Mouse (Mus musculus) ES-Bruce4 (cell line): Measurements from ENCODE around the gene Tspan9. TPM values are rescaled to one million over a fixed set of nuclear protein-coding genes. Genes with fewer than 3 reads are reported as not detected.
A peak's percentile ranks its signal among the peaks of the same experiment; 100 is the strongest.

Experiments
- H3K27ac ChIP-seq: 2 replicates; pipeline ENCODE4 v1.5.1; 2012; ENCODE audit warnings: low read length, inconsistent platforms; ENCODE audit not compliant: insufficient read depth
- H3K27me3 ChIP-seq: 2 replicates; pipeline ENCODE4 v1.6.1; 2012; ENCODE audit warnings: mild to moderate bottlenecking, low read length, inconsistent platforms; ENCODE audit not compliant: control insufficient read depth, poor library complexity, insufficient read depth, severe bottlenecking
- H3K36me3 ChIP-seq: 2 replicates; pipeline ENCODE4 v1.6.1; 2012; ENCODE audit warnings: inconsistent platforms, mild to moderate bottlenecking, low read length, moderate library complexity; ENCODE audit not compliant: control insufficient read depth, poor library complexity, insufficient read depth, severe bottlenecking
- H3K4me1 ChIP-seq: one replicate; pipeline ENCODE4 v1.8.1; 2011; ENCODE audit warnings: low read length; ENCODE audit not compliant: control insufficient read depth, insufficient read depth
- H3K4me3 ChIP-seq: 2 replicates; pipeline ENCODE4 v1.5.1; 2011; ENCODE audit warnings: low read depth, mild to moderate bottlenecking, low read length
- H3K9ac ChIP-seq: 2 replicates; pipeline ENCODE4 v1.6.1; 2012; ENCODE audit warnings: low read depth, mild to moderate bottlenecking, inconsistent platforms; ENCODE audit not compliant: poor library complexity, severe bottlenecking
- H3K9me3 ChIP-seq: replicated peaks from 2 replicates; pipeline ENCODE4 v1.6.1; 2012; ENCODE audit warnings: mild to moderate bottlenecking, low read length, inconsistent platforms; ENCODE audit not compliant: control insufficient read depth, poor library complexity, insufficient read depth, severe bottlenecking
- CTCF ChIP-seq: IDR thresholded peaks from one replicate; pipeline ENCODE4 v1.8.1; 2011; ENCODE audit warnings: low read depth, low read length
- EP300 ChIP-seq: IDR thresholded peaks from 2 replicates; pipeline ENCODE4 v1.6.1; 2011; ENCODE audit warnings: low read depth, low read length; ENCODE audit not compliant: insufficient read depth
- POLR2A ChIP-seq: IDR thresholded peaks from one replicate; pipeline ENCODE4 v1.8.1; 2011; ENCODE audit warnings: low read length; ENCODE audit not compliant: insufficient read depth
- polyA plus RNA-seq: library from polyadenylated mRNA; stranded (reverse); fragments of >200 nt; gene quantifications from 2 replicates; pipeline ENCODE4 v1.2.4, GENCODE M21; 2011; ENCODE audit warnings: low read depth; ENCODE audit not compliant: missing spikeins, insufficient read depth, insufficient read length

Tspan9 gene
- polyA plus RNA-seq, 1 experiment, result 90.5 TPM

DNA sequence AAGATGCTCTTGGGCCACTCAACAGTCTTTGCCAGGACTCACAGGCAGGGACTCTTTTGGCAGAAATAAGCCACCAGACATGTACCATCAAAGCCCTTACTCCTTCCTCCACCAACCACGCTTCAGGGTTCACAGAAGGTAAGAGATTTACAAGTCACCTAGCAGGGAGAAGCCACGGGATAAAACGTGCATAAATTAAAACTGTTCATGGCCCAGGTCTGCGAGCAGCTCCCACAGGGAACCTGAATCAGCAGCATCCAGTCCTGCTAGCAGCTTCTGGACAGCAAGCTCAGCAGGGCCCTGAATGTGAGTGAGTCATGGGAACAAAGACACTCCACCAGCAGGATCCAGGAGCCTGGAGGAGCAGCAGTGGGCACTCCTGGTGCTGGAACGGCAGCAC, 7.9 kb downstream of the Tspan9 start:
- H3K36me3 ChIP-seq, result no peaks in the 10 kb centered on the region
- H3K9ac ChIP-seq, result no peak overlapping the region
- no peaks in the 10 kb centered on the region for H3K9me3 ChIP-seq
- no peak overlapping the region for H3K27ac ChIP-seq
- peaks cover 10% of the 10 kb centered on the region for H3K4me1 ChIP-seq
- H3K27me3 ChIP-seq, result no peaks in the 10 kb centered on the region
- H3K4me3 ChIP-seq, result no peak overlapping the region
- no peak for TF ChIP-seq POLR2A
- no peak for TF ChIP-seq CTCF
- no peak for TF ChIP-seq EP300

DNA sequence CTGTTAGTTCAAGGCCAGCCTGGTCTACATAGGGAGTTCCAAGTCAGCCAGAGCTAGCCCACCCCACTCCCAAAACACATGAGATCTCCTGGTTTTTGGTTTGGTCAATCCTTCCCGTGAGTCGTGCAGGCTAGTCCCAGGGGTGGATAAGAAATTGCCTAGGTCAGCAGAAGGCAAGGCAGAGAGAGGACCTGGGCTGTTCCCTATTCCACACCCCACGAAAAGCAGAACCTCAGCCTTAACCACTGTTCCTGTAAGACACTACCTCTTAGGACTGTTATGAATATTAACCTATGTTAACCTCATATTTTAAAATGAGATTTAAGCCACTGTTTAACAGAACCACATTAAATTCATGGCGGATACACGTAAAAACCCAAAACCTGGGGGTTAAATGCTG, 8.4 kb downstream of the Tspan9 start:
- Histone ChIP-seq H3K4me3 (no peak overlapping the region), H3K9ac (no peak overlapping the region), H3K27me3 (no peaks in the 10 kb centered on the region), H3K9me3 (no peaks in the 10 kb centered on the region), H3K27ac (no peak overlapping the region), H3K36me3 (no peaks in the 10 kb centered on the region), H3K4me1 (peaks cover 10% of the 10 kb centered on the region)
- TF ChIP-seq POLR2A, result no peak
- no peak for TF ChIP-seq CTCF
- TF ChIP-seq EP300, result no peak

DNA sequence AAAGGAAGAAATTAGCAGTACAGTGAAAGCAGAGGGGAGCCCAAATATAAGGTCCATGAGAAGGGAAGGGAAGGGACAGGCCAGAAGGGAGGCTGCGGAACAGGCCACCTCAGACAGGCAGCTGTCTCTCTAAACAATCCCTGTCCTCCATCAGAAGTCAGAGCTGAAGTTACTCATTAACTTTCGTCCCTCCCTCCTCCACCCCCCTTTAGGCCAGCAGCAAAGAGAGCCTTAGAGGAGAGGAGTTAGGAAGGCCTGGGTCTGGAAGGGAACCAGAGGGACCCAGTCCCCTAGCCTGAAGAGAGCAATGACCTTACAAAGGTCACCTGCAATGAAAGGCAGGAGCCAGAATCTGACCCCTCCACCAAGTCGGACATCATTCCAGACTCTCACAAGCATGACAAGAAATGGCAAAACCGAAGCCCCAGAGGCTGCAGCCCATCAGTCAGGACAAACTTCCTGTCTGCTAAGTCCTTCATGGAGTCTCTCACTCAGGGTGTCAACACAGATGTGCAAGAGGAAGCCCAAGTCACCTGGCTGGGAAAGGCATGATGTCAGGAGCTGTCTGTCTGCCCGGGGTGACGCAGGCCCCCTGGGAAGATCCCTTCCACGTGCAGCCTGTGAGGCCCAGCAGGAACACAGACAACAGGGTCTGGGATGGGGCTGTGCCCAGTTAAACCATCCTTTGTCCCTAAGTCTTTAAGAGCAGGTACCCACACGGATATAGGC, 9.0 kb downstream of the Tspan9 start:
- Histone ChIP-seq H3K27ac (peak overlapping the region; percentile 9), H3K9me3 (no peaks in the 10 kb centered on the region), H3K36me3 (no peaks in the 10 kb centered on the region), H3K4me3 (no peak overlapping the region), H3K9ac (no peak overlapping the region), H3K27me3 (no peaks in the 10 kb centered on the region), H3K4me1 (peaks cover 10% of the 10 kb centered on the region)
- no peak for TF ChIP-seq EP300
- TF ChIP-seq POLR2A, result no peak
- no peak for TF ChIP-seq CTCF

DNA sequence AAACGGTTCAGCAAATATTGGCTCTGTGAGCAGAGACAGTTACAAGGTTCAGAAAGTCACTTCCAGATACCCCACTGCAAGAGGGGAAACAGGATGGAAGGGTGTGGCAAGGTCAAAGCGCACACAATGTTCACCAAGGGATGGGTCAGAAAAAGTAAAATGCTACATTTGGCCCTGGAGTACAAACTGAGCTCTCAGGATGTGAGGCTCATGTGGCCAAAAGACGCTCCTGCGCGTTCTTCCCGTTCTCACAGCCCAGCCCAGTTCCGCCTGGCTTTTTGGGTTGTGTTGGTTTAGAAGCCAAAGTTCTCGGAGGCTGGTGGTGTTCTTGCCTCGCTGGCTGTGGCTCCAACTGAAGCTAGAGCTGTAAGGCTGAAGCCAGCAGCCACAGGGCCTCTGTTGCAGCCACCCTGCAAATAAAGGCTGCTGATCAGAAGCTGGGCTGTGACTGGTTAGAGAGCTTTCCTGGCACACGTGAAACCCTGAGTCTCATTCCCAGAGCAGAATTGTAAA, 9.7 kb downstream of the Tspan9 start:
- no peaks in the 10 kb centered on the region for H3K9me3 ChIP-seq
- H3K27me3 ChIP-seq, result no peaks in the 10 kb centered on the region
- no peak overlapping the region for H3K4me3 ChIP-seq
- TF ChIP-seq CTCF (no peak), POLR2A (no peak), EP300 (no peak)
- H3K9ac ChIP-seq, result no peak overlapping the region
- no peaks in the 10 kb centered on the region for H3K36me3 ChIP-seq
- H3K4me1 ChIP-seq, result peaks cover 10% of the 10 kb centered on the region
- no peak overlapping the region; the same call in none of the 2 replicates for H3K27ac ChIP-seq

DNA sequence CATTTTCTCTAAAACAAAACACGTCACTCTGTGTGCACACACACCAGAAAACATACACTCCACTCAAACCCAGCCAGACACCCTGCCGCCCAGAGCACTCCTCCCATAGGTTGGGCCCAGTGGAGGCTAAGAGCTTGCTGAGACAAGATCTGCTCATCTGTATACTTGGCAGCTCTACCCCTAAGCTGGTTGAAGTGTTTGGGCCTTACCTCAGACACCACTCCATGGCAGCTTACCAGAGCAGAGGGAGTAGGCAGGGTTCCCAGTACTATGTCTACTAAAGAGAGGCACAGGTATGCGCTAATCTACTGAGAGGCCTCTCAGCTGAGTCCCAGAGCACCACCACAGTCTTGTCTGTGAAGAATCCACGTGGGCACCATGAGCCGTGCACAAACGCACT, 10.8 kb downstream of the Tspan9 start:
- Histone ChIP-seq H3K9me3 (no peaks in the 10 kb centered on the region), H3K4me1 (peaks cover 10% of the 10 kb centered on the region), H3K27me3 (no peaks in the 10 kb centered on the region), H3K9ac (no peak overlapping the region), H3K36me3 (no peaks in the 10 kb centered on the region), H3K4me3 (no peak overlapping the region), H3K27ac (no peak overlapping the region)
- TF ChIP-seq POLR2A, result no peak
- TF ChIP-seq EP300, result no peak
- TF ChIP-seq CTCF, result no peak

DNA sequence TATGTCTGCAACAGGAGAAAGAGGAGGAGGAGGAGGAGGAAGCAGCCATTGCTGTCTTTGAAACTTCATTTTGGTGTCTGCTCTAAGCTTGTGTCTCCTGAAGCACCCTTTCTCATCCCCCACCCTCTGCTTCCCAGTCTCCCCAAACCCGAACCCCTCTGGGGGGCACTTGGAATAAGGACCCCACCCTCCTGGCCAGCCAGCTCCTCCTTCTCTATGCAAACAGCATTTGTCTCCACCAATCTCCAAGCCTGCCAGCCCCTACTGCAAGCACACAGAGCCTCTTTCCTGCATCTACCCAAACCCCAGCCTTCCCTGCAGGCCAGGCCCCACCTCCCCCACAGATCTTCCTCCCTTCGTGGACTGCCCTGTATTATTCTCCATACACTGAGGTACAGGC, 12.0 kb downstream of the Tspan9 start:
- no peak overlapping the region for H3K9ac ChIP-seq
- H3K27me3 ChIP-seq, result no peaks in the 10 kb centered on the region
- H3K9me3 ChIP-seq, result no peaks in the 10 kb centered on the region
- H3K36me3 ChIP-seq, result no peaks in the 10 kb centered on the region
- H3K4me3 ChIP-seq, result no peak overlapping the region
- no peak overlapping the region for H3K27ac ChIP-seq
- peaks cover 10% of the 10 kb centered on the region for H3K4me1 ChIP-seq
- TF ChIP-seq POLR2A (no peak), CTCF (no peak), EP300 (no peak)
